Mouse (Mus musculus) spleen, adult 2 months (tissue): ENCODE results near the gene Optn. TPM values are rescaled to one million over a fixed set of nuclear protein-coding genes. Genes with fewer than 3 reads are reported as not detected.

ENCODE experiments used
- DNase-seq, 2 experiments: peaks; one replicate each; pipeline versions ENCODE4 v3.0.0 to v3.0.0-alpha.2; 2012 to 2021; ENCODE audit warnings: low spot score in 2 of 2, low read depth in 1 of 2
- H3K27ac ChIP-seq: fragments of 200-500 bp; 2 replicates; pipeline ENCODE4 v1.5.1; 2012; ENCODE audit warnings: low read length, inconsistent platforms; ENCODE audit not compliant: insufficient read depth
- H3K27me3 ChIP-seq: fragments of 200-500 bp; 2 replicates; pipeline ENCODE4 v1.6.1; 2012; ENCODE audit warnings: mild to moderate bottlenecking, moderate library complexity, low read length, inconsistent platforms; ENCODE audit not compliant: control insufficient read depth, insufficient read depth
- H3K36me3 ChIP-seq: fragments of 200-500 bp; 2 replicates; pipeline ENCODE4 v1.6.1; 2012; ENCODE audit warnings: mild to moderate bottlenecking, low read length, inconsistent platforms; ENCODE audit not compliant: control insufficient read depth, insufficient read depth
- H3K4me1 ChIP-seq: fragments of 200-500 bp; 2 replicates; pipeline ENCODE4 v1.6.1; 2011; ENCODE audit warnings: inconsistent platforms; ENCODE audit not compliant: control insufficient read depth, insufficient read depth, insufficient read length
- H3K4me3 ChIP-seq: fragments of 200-500 bp; 2 replicates; pipeline ENCODE4 v1.5.1; 2011; ENCODE audit warnings: mild to moderate bottlenecking, inconsistent platforms; ENCODE audit not compliant: insufficient read depth, insufficient read length; ENCODE audit errors: extremely low read depth
- CTCF ChIP-seq: fragments of 200-500 bp; IDR thresholded peaks from 2 replicates; pipeline ENCODE4 v1.5.1; 2011; ENCODE audit warnings: mild to moderate bottlenecking, inconsistent platforms; ENCODE audit not compliant: insufficient read depth, insufficient read length, insufficient replicate concordance; ENCODE audit errors: extremely low read depth
- POLR2A ChIP-seq: fragments of 200-500 bp; IDR thresholded peaks from 2 replicates; pipeline ENCODE4 v1.6.1; 2011; ENCODE audit warnings: low read depth, low read length, inconsistent platforms
- WGBS: fragments of 180-500 bp; shearing (Covaris S2); methylation state at CpG from one replicate; pipeline ENCODE4 v1.1.7; 2018; 5-methylcytosine and 5-hydroxymethylcytosine counted together
- polyA plus RNA-seq: library from polyadenylated mRNA; depleted of rRNA; stranded (reverse); fragments of >200 nt; gene quantifications from 2 replicates; pipeline ENCODE4 v1.2.3, GENCODE M21; 2012; rRNA removed

Gene Optn
- 2.7 and 3.0 TPM in 2 replicates for polyA plus RNA-seq

DNA sequence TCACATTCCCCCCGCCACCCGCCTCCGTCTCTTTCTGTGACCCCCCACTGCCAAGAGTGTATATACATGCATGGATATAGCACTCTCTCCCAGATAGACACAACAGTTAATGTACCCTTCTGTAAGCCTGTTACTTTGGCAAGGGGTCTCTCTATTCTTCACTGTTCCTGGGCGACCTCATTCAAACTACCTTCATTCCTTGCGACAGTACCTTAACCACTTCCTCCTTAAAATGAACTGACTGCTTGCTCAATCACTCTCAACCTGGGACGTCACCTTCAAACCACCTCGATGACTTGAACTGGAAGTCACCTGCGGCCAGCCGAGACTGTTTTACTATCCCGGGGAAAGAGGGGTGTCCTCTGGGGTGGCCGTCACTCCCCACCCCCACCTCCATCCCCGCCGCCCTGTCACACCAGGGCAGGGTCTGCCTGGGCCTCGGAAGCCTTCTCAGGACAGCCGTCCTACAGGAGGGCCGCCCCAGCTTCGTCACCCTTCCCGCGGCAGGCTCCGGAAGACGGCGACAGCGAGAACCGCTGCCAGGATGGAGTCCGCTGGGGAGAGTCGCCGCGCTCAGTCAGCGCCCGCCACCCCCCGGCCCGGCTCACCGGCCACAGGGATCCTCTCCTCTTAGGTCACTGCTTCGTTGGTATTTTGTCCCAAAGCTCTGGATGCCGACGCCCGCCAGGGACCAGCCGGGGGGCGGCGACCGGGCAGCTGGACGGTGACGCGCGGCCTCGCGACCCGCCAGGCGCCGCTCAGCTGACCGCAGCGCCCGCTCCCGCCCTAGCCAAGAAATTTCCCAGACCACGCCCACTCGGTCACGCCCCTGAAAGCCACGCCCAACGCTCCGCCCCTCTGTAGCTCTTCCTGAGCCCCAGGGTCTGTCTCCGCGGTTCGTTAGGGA lies at the start of gene Optn:
TSS of gene Optn (minus strand) at position 753 of the 907 bp plus-strand sequence.
- no peak; the same call in 1 of the 2 replicates for TF ChIP-seq CTCF
- TF ChIP-seq POLR2A = no peak
- peak within 1 kb of the TSS; percentile 69 for H3K4me3 ChIP-seq
- 0 out of 2 replicates have a peak, but pooled peaks cover 2% of the 10 kb centered on the region for H3K4me1 ChIP-seq
- H3K27ac ChIP-seq = peak within 1 kb of the TSS; percentile 37; the same call in 1 of the 2 replicates
- no peaks in the 10 kb centered on the region for H3K27me3 ChIP-seq
- WGBS = 3% methylated on average over 63 of the region's 63 CpGs
- no peaks in the 10 kb centered on the region for H3K36me3 ChIP-seq
- peak in 1 of 2 experiments; percentile 67 for DNase-seq

DNA sequence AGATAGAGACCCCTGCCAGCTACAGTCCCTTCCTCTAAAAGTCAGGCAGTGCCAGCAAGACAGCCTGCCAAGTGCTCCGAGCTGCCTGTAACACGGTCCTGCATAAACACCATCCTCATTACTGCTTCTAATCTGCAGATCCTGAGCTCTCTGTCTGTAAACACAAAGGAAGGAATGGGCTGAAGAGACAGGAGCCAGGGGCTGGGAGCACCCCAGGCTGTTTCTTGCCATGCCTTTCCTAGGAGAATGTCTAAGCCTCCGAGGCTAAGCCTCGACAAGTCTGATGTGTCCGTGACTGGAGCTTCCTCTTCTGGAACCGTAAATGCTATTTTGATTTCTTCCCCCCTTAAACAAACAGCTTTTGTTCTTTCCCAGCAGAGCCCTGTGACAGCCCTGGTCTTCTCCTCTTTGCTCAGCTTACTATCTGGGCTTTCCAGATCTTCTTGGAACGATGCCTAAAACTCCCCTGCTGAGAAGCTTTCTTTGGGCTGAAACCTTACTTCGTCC lies 49.0 kb upstream of the Optn start:
- Histone ChIP-seq H3K4me1 (no peaks in the 10 kb centered on the region), H3K4me3 (no peak overlapping the region), H3K36me3 (no peaks in the 10 kb centered on the region), H3K27me3 (no peaks in the 10 kb centered on the region), H3K27ac (no peak overlapping the region)
- TF ChIP-seq POLR2A (no peak), CTCF (no peak)
- WGBS = 44% methylated on average over 8 of the region's 8 CpGs
- DNase-seq = no peak

DNA sequence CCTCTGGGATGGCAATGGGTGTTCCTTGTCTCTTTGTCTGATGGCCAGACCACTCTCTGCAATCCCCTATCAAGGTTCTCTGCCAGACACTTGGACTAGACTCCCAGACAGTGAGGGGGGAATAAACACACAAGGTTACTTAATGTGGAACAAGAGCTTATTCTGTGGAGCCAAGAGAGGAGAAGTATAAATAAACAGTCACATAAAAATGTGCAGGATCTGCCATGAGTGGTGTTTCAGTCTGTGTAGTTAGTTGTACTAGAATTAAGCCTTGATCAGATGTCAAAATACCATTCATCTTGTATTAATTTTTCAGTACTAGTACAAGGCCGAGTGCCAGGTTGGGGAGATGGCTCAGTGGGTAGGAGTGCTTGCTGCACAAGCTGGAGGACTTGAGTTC lies 39.0 kb upstream of the Optn start:
- Histone ChIP-seq H3K4me1 (no peaks in the 10 kb centered on the region), H3K27me3 (peaks cover 1% of the 10 kb centered on the region; the same call in 1 of the 2 replicates), H3K36me3 (no peaks in the 10 kb centered on the region), H3K27ac (no peak overlapping the region), H3K4me3 (no peak overlapping the region)
- TF ChIP-seq POLR2A (no peak), CTCF (no peak)
- DNase-seq = no peak
- 68% methylated on average over 1 of the region's 1 CpGs for WGBS

DNA sequence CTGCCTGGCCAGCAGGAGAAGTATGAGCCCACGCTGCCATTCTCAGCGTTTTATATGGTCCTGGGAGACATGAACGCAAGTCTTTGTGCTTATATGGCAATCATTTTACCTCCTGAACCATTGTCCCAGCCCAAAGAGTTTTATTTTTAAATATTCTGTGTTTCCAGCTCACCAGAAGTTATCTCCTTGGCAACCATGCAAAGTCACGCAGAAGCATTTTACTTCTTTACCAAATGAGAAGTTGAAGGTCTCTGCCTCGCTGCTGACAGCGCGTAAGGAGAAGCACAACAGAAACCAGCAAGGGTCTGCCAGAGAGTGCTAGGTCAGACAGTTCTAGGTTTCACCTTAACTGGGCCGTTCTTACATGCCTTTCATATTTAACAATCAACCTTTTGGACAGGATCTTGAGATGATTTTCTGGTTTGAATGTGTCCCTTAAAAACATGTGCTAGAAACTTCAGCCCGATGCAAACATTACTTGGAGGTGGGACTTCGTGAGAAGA lies 37.9 kb upstream of the Optn start:
- WGBS = 80% methylated on average over 10 of the region's 10 CpGs
- Histone ChIP-seq H3K36me3 (no peaks in the 10 kb centered on the region), H3K4me3 (no peak overlapping the region), H3K27ac (no peak overlapping the region), H3K4me1 (no peaks in the 10 kb centered on the region), H3K27me3 (peaks cover 1% of the 10 kb centered on the region; the same call in 1 of the 2 replicates)
- no peak for DNase-seq
- TF ChIP-seq POLR2A (no peak), CTCF (no peak)

DNA sequence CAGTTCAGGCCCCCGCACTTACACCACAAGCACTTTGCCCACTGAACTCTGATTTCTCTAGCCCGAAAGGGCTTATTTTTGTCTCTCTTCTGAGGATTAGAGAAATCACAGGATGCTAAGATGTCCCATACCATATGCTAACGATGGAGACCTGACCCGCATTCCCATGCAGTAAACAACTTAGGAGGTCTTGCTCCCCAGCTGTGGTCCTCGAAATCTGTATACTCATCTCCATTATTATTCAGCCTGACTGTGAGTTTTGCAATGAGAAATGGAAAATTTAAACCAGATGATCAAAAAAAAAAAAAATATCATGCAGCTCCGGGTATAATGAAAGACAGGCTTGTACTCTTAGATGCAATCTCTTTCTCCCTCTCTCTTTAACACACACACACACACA lies 35.3 kb upstream of the Optn start:
- Histone ChIP-seq H3K27me3 (0 out of 2 replicates have a peak, but pooled peaks cover 1% of the 10 kb centered on the region), H3K4me3 (no peak overlapping the region), H3K27ac (no peak overlapping the region), H3K4me1 (no peaks in the 10 kb centered on the region), H3K36me3 (no peaks in the 10 kb centered on the region)
- WGBS = 84% methylated on average over 6 of the region's 6 CpGs
- TF ChIP-seq CTCF = no peak
- TF ChIP-seq POLR2A = no peak
- DNase-seq = no peak

DNA sequence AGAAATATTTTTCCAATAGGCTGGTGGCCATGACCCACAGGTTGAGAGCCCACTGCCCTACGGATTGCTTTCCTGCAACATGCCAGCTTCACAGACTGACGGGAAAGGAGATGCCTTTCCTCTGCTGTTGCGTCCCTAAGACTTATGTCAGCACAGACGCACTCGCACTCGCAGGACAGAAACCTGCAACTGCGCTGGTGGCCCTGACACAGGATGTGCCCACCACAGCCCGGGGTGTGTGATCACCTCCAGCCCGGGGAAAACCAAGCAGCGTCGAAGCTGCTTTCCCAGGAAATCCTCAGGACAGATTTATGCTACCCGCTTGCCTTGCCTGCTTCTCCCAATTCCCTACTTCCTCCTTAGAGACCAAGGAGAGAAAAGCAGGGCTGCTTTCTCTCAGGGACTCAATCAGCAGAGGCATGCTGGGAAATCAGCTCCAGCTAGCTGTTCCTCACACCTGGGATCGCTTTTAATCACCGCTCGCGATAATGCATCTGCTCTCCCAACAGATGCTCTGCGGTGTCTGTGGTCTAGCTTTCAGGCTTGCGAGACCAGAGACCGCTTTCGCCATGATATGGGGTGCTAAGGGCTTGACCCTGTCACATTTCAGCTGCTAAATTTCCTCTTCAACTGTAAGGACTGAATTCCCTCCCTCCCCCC lies 34.1 kb upstream of the Optn start:
- peak overlapping the region; percentile 11; the same call in 1 of the 2 replicates for H3K4me3 ChIP-seq
- TF ChIP-seq POLR2A (no peak), CTCF (no peak)
- no peak overlapping the region for H3K27ac ChIP-seq
- H3K4me1 ChIP-seq = no peaks in the 10 kb centered on the region
- WGBS = 7% methylated on average over 20 of the region's 20 CpGs
- 0 out of 2 replicates have a peak, but pooled peaks cover 1% of the 10 kb centered on the region for H3K27me3 ChIP-seq
- no peaks in the 10 kb centered on the region for H3K36me3 ChIP-seq
- no peak for DNase-seq
